Mouse (Mus musculus): Measurements from ENCODE around the gene Fbf1. TPM values are rescaled to one million over a fixed set of nuclear protein-coding genes. Genes with fewer than 3 reads are reported as not detected.

Fbf1 gene
- polyA plus RNA-seq, 1 experiment from 2014 or later: 49.2 TPM

- no peak for TF ChIP-seq CTCF (IDR thresholded peaks at IDR 0.05)
- CTCF ChIA-PET: interaction anchor here (1.4 kb wide), 1 partner anchor 18 kb away, joined by 5 read pairs; the partner anchor contains the start of gene Fbf1
- no peak for DNase-seq (ENCODE audit: low read depth, low spot score)
Measured at GRCm38 (mm10) chr11:116185836-116186235, 17.9 kb upstream of the Fbf1 start.

GRCm38 (mm10) chr11:116178411-116179121 is 10.6 kb upstream of the Fbf1 start:
- ATAC-seq (no peak), DNase-seq (ENCODE audit: low read depth, low spot score) (no peak)
- H3K27me3 ChIP-seq: no peaks in the 10 kb centered on the region
- no peak for TF ChIP-seq CTCF (IDR thresholded peaks at IDR 0.05)
- ChIA-PET CTCF (interaction anchor here (1.1 kb wide), 1 partner anchor 25 kb away, joined by 4 read pairs; no protein-coding TSS in a partner anchor), POLR2A (no interaction called here)
- in situ Hi-C loops (cut with MboI; ENCODE audit: low pct_unique_long_range_greater_than_20kb): no loop called here

More at GRCm38 (mm10) chr11:116185836-116186235, 17.9 kb upstream of the Fbf1 start:
- POLR2A ChIA-PET: interaction anchor here (1.6 kb wide), 1 partner anchor 13 kb away, joined by 4 read pairs; no protein-coding TSS in a partner anchor
- no peak for ATAC-seq
- in situ Hi-C loops (cut with MboI; ENCODE audit: low pct_unique_long_range_greater_than_20kb): no loop called here
- no peaks in the 10 kb centered on the region for H3K27me3 ChIP-seq

- POLR2A ChIA-PET: no interaction called here
- CTCF ChIA-PET: no interaction called here
- ATAC-seq (peak; percentile 34), DNase-seq (ENCODE audit: low read depth, low spot score) (peak; percentile 73)
- H3K27me3 ChIP-seq: no peaks in the 10 kb centered on the region
- TF ChIP-seq CTCF (IDR thresholded peaks at IDR 0.05): no peak
- in situ Hi-C loops (cut with MboI; ENCODE audit: low pct_unique_long_range_greater_than_20kb): no loop called here
Measured at GRCm38 (mm10) chr11:116176010-116176409, 8.0 kb upstream of the Fbf1 start.

GRCm38 (mm10) chr11:116174775-116175448 is 6.9 kb upstream of the Fbf1 start:
- DNase-seq (ENCODE audit: low read depth, low spot score) (no peak), ATAC-seq (no peak)
- in situ Hi-C loops (cut with MboI; ENCODE audit: low pct_unique_long_range_greater_than_20kb): no loop called here
- ChIA-PET POLR2A (no interaction called here), CTCF (no interaction called here)
- TF ChIP-seq CTCF (IDR thresholded peaks at IDR 0.05): no peak
- H3K27me3 ChIP-seq: no peaks in the 10 kb centered on the region

GRCm38 (mm10) chr11:116171959-116172358 is 4.0 kb upstream of the Fbf1 start:
- POLR2A ChIA-PET: no interaction called here
- ATAC-seq: no peak

GRCm38 (mm10) chr11:116170003-116170800 is 2.2 kb upstream of the Fbf1 start:
- ChIA-PET CTCF (interaction anchor here (1.0 kb wide), 1 partner anchor 31 kb away, joined by 3 read pairs; the partner anchor contains the start of gene Mrpl38), POLR2A (no interaction called here)
- H3K27me3 ChIP-seq: no peaks in the 10 kb centered on the region
- in situ Hi-C loops (cut with MboI; ENCODE audit: low pct_unique_long_range_greater_than_20kb): no loop called here
- no peak for DNase-seq (ENCODE audit: low read depth, low spot score)
- no peak for TF ChIP-seq CTCF (IDR thresholded peaks at IDR 0.05)
- no peak for ATAC-seq

More at GRCm38 (mm10) chr11:116171959-116172358, 4.0 kb upstream of the Fbf1 start:
- no peaks in the 10 kb centered on the region for H3K27me3 ChIP-seq
- in situ Hi-C loops (cut with MboI; ENCODE audit: low pct_unique_long_range_greater_than_20kb): no loop called here
- no peak for DNase-seq (ENCODE audit: low read depth, low spot score)
- TF ChIP-seq CTCF (IDR thresholded peaks at IDR 0.05): no peak
- CTCF ChIA-PET: no interaction called here

GRCm38 (mm10) chr11:116169214-116169613 is 1.2 kb upstream of the Fbf1 start:
- ChIA-PET CTCF (no interaction called here), POLR2A (interaction anchor here (0.6 kb wide), 1 partner anchor 46 kb away, joined by 3 read pairs; no protein-coding TSS in a partner anchor)
- in situ Hi-C loops (cut with MboI; ENCODE audit: low pct_unique_long_range_greater_than_20kb): no loop called here
- ATAC-seq (no peak), DNase-seq (ENCODE audit: low read depth, low spot score) (no peak)
- no peaks in the 10 kb centered on the region for H3K27me3 ChIP-seq
- TF ChIP-seq CTCF (IDR thresholded peaks at IDR 0.05): no peak

- ATAC-seq (no peak), DNase-seq (ENCODE audit: low read depth, low spot score) (no peak)
- POLR2A ChIA-PET: interaction anchor here (0.7 to 3.3 kb wide), 2 partner anchors 19 to 32 kb away, joined by 4 to 12 read pairs; no protein-coding TSS in a partner anchor
- in situ Hi-C loops (cut with MboI; ENCODE audit: low pct_unique_long_range_greater_than_20kb): no loop called here
- no peak for TF ChIP-seq CTCF (IDR thresholded peaks at IDR 0.05)
- CTCF ChIA-PET: interaction anchor here (1.8 kb wide), 1 partner anchor 19 kb away, joined by 5 read pairs; no protein-coding TSS in a partner anchor
- no peaks in the 10 kb centered on the region for H3K27me3 ChIP-seq
Measured at GRCm38 (mm10) chr11:116167232-116167631, 734 bp downstream of the Fbf1 start.

GRCm38 (mm10) chr11:116163002-116163401 is 5.0 kb downstream of the Fbf1 start:
- DNase-seq (ENCODE audit: low read depth, low spot score) (no peak), ATAC-seq (no peak)
- no peaks in the 10 kb centered on the region for H3K27me3 ChIP-seq
- ChIA-PET POLR2A (interaction anchor here (0.9 to 1.7 kb wide), 2 partner anchors 10 to 11 kb away, joined by 3 to 5 read pairs; no protein-coding TSS in a partner anchor), CTCF (interaction anchor here (1.1 to 1.7 kb wide), 2 partner anchors 14 to 24 kb away, joined by 3 to 6 read pairs; partner anchors contain the start of gene Mrpl38)
- no peak for TF ChIP-seq CTCF (IDR thresholded peaks at IDR 0.05)
- in situ Hi-C loops (cut with MboI; ENCODE audit: low pct_unique_long_range_greater_than_20kb): no loop called here

GRCm38 (mm10) chr11:116162146-116162545 is 5.8 kb downstream of the Fbf1 start:
- TF ChIP-seq CTCF (IDR thresholded peaks at IDR 0.05): no peak
- no peak for ATAC-seq
- in situ Hi-C loops (cut with MboI; ENCODE audit: low pct_unique_long_range_greater_than_20kb): no loop called here
- CTCF ChIA-PET: interaction anchor here (1.1 to 1.7 kb wide), 2 partner anchors 13 to 23 kb away, joined by 3 to 6 read pairs; partner anchors contain the start of gene Mrpl38
- POLR2A ChIA-PET: interaction anchor here (1.7 kb wide), 1 partner anchor 10 kb away, joined by 5 read pairs; no protein-coding TSS in a partner anchor
- no peak for DNase-seq (ENCODE audit: low read depth, low spot score)
- H3K27me3 ChIP-seq: no peaks in the 10 kb centered on the region

Measured in Patski (cell line).